Comparison of ENCODE assay signal across 8 mouse cellular contexts in genomic region chr5:64600392-64600791, GRCm38 (mm10).
DNase-seq lines count a peak whose midpoint lies in the region; ATAC-seq and TF ChIP-seq lines count a peak whose summit lies in the region.

No protein-coding gene starts in this region.

- no peaks in the 10 kb centered on the region for H3K36me3 ChIP-seq in midbrain, postnatal 0 days (ENCODE audit: insufficient read depth, low read length)
- no peaks in the 10 kb centered on the region for H3K36me3 ChIP-seq in midbrain, embryonic 11.5 days (ENCODE audit: control insufficient read depth, insufficient read depth, low read length)
- no peaks in the 10 kb centered on the region for H3K36me3 ChIP-seq in hindbrain, embryonic 13.5 days
- H3K36me3 ChIP-seq in neural tube, embryonic 15.5 days = no peaks in the 10 kb centered on the region

- no peak for ATAC-seq in midbrain, postnatal 0 days (ENCODE audit: low FRiP score)
- ATAC-seq in midbrain, embryonic 11.5 days (ENCODE audit: low FRiP score) = no peak; the same call in 1 of the 2 replicates
- no peak for ATAC-seq in hindbrain, embryonic 13.5 days (ENCODE audit: low FRiP score)
- no peak for ATAC-seq in neural tube, embryonic 15.5 days (ENCODE audit: low FRiP score)

- H3K4me1 ChIP-seq in midbrain, postnatal 0 days (ENCODE audit: insufficient read depth, low read length) = no peaks in the 10 kb centered on the region
- H3K4me1 ChIP-seq in midbrain, embryonic 11.5 days (ENCODE audit: control insufficient read depth, insufficient read depth, low read length) = peaks cover 2% of the 10 kb centered on the region; the same call in 1 of the 2 replicates
- H3K4me1 ChIP-seq in hindbrain, embryonic 13.5 days (replicated peaks) = peaks cover 27% of the 10 kb centered on the region
- H3K4me1 ChIP-seq in neural tube, embryonic 15.5 days = peaks cover 7% of the 10 kb centered on the region

- intact Hi-C loops in gastrocnemius, adult 2 months (cut with DNase I) = no loop called here
- intact Hi-C loops in left cerebral cortex, postnatal 14 days (cut with DNase I) = no loop called here

- peak overlapping the region; percentile 70 for H3K27ac ChIP-seq in gastrocnemius, adult 2 months
- no peak overlapping the region for H3K27ac ChIP-seq in midbrain, postnatal 0 days (ENCODE audit: low read depth, low read length)
- no peak overlapping the region for H3K27ac ChIP-seq in midbrain, embryonic 11.5 days (ENCODE audit: low read depth, low read length)
- H3K27ac ChIP-seq in hindbrain, embryonic 13.5 days = 0 out of 2 replicates have a peak overlapping the region, but pooled peaks have one; percentile 35
- peak overlapping the region; percentile 33; the same call in 1 of the 2 replicates for H3K27ac ChIP-seq in neural tube, embryonic 15.5 days (replicated peaks)

- H3K9ac ChIP-seq in midbrain, postnatal 0 days (replicated peaks; ENCODE audit: low read length, poor library complexity, severe bottlenecking) = no peak overlapping the region
- no peak overlapping the region for H3K9ac ChIP-seq in midbrain, embryonic 11.5 days (ENCODE audit: low read length)
- H3K9ac ChIP-seq in hindbrain, embryonic 13.5 days = no peak overlapping the region
- no peak overlapping the region for H3K9ac ChIP-seq in neural tube, embryonic 15.5 days (replicated peaks)

- H3K4me2 ChIP-seq in midbrain, postnatal 0 days (ENCODE audit: low read depth, low read length, poor library complexity, severe bottlenecking) = peak overlapping the region; percentile 22; the same call in 1 of the 2 replicates
- H3K4me2 ChIP-seq in midbrain, embryonic 11.5 days = no peak overlapping the region
- H3K4me2 ChIP-seq in hindbrain, embryonic 13.5 days = 0 out of 2 replicates have a peak overlapping the region, but pooled peaks have one; percentile 23
- peak overlapping the region; percentile 17; the same call in 1 of the 2 replicates for H3K4me2 ChIP-seq in neural tube, embryonic 15.5 days

- H3K9me3 ChIP-seq in midbrain, postnatal 0 days (ENCODE audit: low read length) = no peaks in the 10 kb centered on the region
- H3K9me3 ChIP-seq in midbrain, embryonic 11.5 days (ENCODE audit: control insufficient read depth, low read length) = no peaks in the 10 kb centered on the region
- no peaks in the 10 kb centered on the region for H3K9me3 ChIP-seq in hindbrain, embryonic 13.5 days
- no peaks in the 10 kb centered on the region for H3K9me3 ChIP-seq in neural tube, embryonic 15.5 days (replicated peaks)

- H3K27me3 ChIP-seq in midbrain, postnatal 0 days (ENCODE audit: insufficient read depth, low read length) = no peaks in the 10 kb centered on the region
- no peaks in the 10 kb centered on the region for H3K27me3 ChIP-seq in midbrain, embryonic 11.5 days (ENCODE audit: control insufficient read depth, insufficient read depth, low read length)
- no peaks in the 10 kb centered on the region for H3K27me3 ChIP-seq in hindbrain, embryonic 13.5 days
- no peaks in the 10 kb centered on the region for H3K27me3 ChIP-seq in neural tube, embryonic 15.5 days (replicated peaks)

- no peak for TF ChIP-seq CTCF in gastrocnemius, adult 2 months (IDR thresholded peaks at IDR 0.05)
- TF ChIP-seq CTCF in midbrain, postnatal 0 days (IDR thresholded peaks at IDR 0.05) = no peak

- DNase-seq in gastrocnemius, adult 2 months = no peak
- DNase-seq in gastrocnemius, postnatal 25 days = no peak
- no peak for DNase-seq in midbrain, postnatal 0 days (ENCODE audit: low spot score)
- no peak for DNase-seq in midbrain, embryonic 11.5 days (ENCODE audit: low spot score, missing footprints)
- no peak for DNase-seq in frontal cortex, postnatal 10 days (ENCODE audit: low spot score in 2 of 2)
- DNase-seq in left cerebral cortex, postnatal 14 days (ENCODE audit: low spot score in 2 of 2) = no peak

- 55% methylated on average over 7 of the region's 7 CpGs for WGBS in midbrain, postnatal 0 days
- WGBS in midbrain, embryonic 11.5 days = 64% methylated on average over 7 of the region's 7 CpGs
- 71% methylated on average over 7 of the region's 7 CpGs for WGBS in hindbrain, embryonic 13.5 days
- WGBS in neural tube, embryonic 15.5 days = 82% methylated on average over 7 of the region's 7 CpGs

- peak overlapping the region; percentile 63 for H3K4me3 ChIP-seq in gastrocnemius, adult 2 months
- no peak overlapping the region for H3K4me3 ChIP-seq in midbrain, postnatal 0 days (ENCODE audit: low read depth, low read length)
- no peak overlapping the region for H3K4me3 ChIP-seq in midbrain, embryonic 11.5 days (ENCODE audit: low read depth, low read length)
- H3K4me3 ChIP-seq in hindbrain, embryonic 13.5 days = no peak overlapping the region
- H3K4me3 ChIP-seq in neural tube, embryonic 15.5 days (replicated peaks) = no peak overlapping the region

Comparison
In these comparisons a context has a peak if more than half of its experiments do, and no peak if none do; other contexts are left out.
1. H3K27ac ChIP-seq: peak in gastrocnemius, adult 2 months (single experiment), hindbrain, embryonic 13.5 days (single experiment) and neural tube, embryonic 15.5 days (single experiment); none in midbrain, postnatal 0 days (single experiment) and midbrain, embryonic 11.5 days (single experiment).